Mouse (Mus musculus) left cerebral cortex, adult 2 months (tissue): ENCODE measurements around the gene Ubxn11. TPM values are rescaled to one million over a fixed set of nuclear protein-coding genes. Genes with fewer than 3 reads are reported as not detected.

Source experiments
- DNase-seq, 2 experiments: peaks; one replicate each; pipeline ENCODE4 v3.0.0; 2021 to 2022; ENCODE audit warnings: low spot score in 2 of 2, mixed read lengths in 1 of 2; ENCODE audit errors: extremely low spot score in 1 of 2
- H3K27ac ChIP-seq: fragments of 200-600 bp; 2 replicates; pipeline ENCODE4 v1.8.1; 2022
- H3K4me3 ChIP-seq: fragments of 200-600 bp; 2 replicates; pipeline ENCODE4 v1.8.1; 2022
- CTCF ChIP-seq: fragments of 200-600 bp; IDR thresholded peaks from 2 replicates; pipeline ENCODE4 v1.8.1; 2022; ENCODE audit warnings: antibody characterized with exemption, mild to moderate bottlenecking, moderate library complexity
- intact Hi-C: fragments of 180-260 bp; cut with DNase I; formaldehyde crosslinking; loops from one replicate; pipeline ENCODE4 v1.15.1; 2025
- long read RNA-seq, 2 experiments: library from polyadenylated mRNA; stranded (forward); transcript quantifications; one replicate each; pipeline ENCODE4 v2.0.0; 2021; ENCODE audit warnings: borderline mapping rate in 2 of 2
- total RNA-seq, 2 experiments: library from RNA; stranded (reverse); gene quantifications; 2 replicates each; pipeline ENCODE4 v1.2.3; 2021

Gene Ubxn11
- total RNA-seq = 10 to 100 TPM; 39.7 to 47.1 TPM
- long read RNA-seq, experiment 1, partial matches to known transcripts = 6 of 28 reads
- long read RNA-seq, experiment 1, other reads (novel, unspliced or antisense) = 18 of 28 reads
- long read RNA-seq, experiment 2, partial matches to known transcripts = 2 of 27 reads
- long read RNA-seq, experiment 2, other reads (novel, unspliced or antisense) = 20 of 27 reads

DNA sequence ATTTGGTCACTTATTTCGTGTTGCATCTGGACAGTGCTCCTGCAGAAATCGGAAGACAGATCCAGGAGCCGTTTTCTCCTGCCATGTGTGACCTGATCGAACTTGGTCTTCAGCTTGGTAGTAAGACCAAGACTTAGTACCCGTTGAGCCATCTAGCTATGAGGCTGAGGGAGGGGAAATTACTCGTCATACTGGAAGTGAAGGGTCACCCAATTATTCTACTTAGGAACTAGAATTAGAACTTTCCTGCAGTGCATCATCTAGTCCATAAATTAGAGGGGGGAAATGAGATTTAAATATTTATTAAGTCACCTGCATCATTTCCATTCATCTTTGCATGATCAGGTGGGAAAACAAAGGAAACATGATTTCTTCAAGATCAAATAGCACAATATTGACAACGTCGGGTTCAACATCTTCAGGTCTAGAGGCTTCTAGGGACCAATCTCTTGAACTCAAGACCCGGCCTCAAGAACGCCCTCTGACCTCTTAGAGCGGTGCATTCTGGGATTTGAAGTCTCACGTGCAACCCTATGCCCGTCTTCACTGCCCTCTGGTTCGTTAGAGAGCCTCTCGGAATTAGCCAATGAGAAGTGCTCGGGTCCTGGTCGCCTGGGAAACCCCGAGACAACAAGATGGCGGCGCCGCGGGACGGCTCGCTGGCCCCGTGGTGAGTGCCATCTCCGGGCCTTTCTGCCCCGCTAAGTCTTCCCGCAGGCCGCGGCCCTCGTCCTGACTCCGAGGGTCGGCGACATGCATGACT is at the start of gene Ubxn11:
TSS of gene Ubxn11 (plus strand) at position 592 of the 763 bp plus-strand sequence.
- H3K27ac ChIP-seq = peak within 1 kb of the TSS; percentile 73
- peak within 1 kb of the TSS; percentile 72 for H3K4me3 ChIP-seq
- DNase-seq = peak; percentile 87 to 88
- no peak for TF ChIP-seq CTCF
- intact Hi-C loops = no loop called here

DNA sequence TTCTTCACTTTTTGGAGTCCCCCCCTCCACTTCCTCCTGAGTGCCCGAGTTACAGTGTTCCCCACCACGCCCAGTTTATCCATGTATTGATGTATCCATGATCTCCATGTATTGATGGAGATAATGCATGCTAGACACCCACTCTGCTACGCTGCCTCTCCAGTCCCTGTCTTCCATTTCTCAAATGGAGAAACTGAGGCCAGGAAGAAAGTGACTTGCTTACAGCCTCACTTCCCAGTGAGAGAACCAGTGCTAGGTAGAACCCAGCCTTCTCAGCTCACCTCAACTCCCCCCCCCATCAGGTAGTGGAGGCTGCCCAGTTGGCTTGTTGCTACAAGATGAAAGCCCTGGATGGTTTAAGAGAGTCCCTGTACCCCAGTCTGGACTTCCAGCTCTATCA is 48.8 kb upstream of the Ubxn11 start, which contains the start of gene Zfp683:
TSS of gene Zfp683 (plus strand) at position 301 of the 400 bp plus-strand sequence.
- Histone ChIP-seq H3K4me3 (no peak within 1 kb of the TSS), H3K27ac (no peak within 1 kb of the TSS)
- TF ChIP-seq CTCF = no peak
- DNase-seq = no peak
- intact Hi-C loops = no loop called here

DNA sequence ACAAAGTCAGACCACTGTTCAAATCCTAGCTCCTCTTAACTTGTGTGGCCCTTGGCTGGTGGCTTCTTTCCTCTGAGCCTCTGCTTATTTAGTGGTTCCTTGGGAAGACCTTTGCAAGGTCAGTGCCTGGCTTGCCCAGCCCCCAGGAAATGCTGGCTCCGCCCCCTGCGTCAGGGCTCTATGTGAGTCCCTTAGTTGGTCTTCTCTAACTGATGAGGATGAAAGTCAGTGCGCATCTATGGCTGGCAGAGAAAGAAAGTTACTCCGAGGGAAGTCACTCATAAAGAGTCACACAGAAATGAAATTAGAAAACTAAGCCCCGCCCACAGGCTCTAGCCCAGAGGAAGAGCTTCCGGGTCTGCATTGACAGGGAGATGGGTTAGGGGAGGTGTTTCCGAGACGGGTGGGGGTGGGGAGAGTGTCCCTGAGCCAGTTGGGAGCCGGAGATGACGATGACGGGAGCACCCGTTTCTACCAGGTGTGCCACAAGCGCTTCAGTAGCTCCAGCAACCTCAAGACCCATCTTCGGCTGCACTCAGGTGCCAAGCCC is 44.1 kb upstream of the Ubxn11 start:
- Histone ChIP-seq H3K4me3 (no peak overlapping the region), H3K27ac (no peak overlapping the region)
- TF ChIP-seq CTCF = no peak
- DNase-seq = no peak
- intact Hi-C loops = no loop called here

DNA sequence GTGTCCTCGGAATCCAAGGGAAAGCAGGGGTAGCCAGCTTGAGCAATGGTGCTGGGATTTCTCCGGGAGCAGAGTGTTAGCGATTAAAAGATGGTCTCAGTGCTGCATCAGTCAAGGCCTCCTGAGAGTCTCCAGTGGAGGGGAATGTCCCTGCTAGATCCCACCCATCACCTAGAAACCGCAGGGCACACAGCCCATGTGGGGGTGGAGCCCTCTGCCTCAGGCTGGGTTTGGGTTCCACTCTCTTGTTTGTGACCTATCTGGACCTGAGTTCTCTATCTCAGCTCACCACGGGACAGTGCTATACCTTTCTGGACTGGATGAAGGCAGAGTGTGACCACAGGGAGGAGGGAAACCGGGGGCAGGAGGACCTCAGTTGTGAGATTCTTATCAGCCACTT is 43.5 kb upstream of the Ubxn11 start:
- intact Hi-C loops = no loop called here
- H3K27ac ChIP-seq = no peak overlapping the region
- no peak for TF ChIP-seq CTCF
- no peak overlapping the region for H3K4me3 ChIP-seq
- no peak for DNase-seq

DNA sequence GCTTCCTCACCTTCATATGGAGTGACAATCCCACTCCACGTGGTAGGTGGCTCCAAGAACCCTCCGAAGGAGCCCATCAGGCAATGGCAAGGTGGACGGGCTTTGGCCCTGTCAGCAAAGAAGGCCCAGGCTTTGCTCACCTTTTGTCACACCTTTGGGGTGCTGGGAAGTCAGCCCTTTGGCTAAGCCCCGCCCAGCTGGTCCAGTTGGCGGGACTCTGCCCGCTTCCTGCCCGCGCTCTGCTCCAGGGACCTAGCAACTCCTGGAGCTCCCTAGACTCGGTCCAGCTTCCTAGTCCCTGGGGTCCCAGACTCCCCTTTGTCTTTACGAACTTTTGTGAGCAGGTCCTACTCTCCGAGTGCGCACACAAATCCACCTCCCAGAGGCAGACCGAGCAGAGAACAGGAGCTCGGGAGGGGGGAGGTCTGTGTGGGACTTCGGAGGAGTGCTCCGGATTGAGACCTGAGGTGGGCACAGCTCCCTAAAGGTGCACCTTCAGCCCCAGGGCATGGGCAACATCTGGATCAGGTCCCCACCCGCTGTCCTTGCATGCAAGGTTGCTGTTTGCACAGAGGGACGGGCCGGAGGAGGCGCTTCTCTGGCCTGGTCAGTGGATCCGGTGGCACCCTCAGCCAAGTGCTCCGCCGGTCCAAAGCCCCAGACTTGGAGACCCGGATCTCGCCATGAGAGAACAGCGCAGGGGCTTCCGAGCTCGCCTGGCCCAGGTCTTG is 42.1 kb upstream of the Ubxn11 start, which contains the start of gene Crybg2:
TSS of gene Crybg2 (plus strand) at position 681 of the 731 bp plus-strand sequence.
- DNase-seq = no peak
- no peak within 1 kb of the TSS for H3K4me3 ChIP-seq
- no peak for TF ChIP-seq CTCF
- intact Hi-C loops = no loop called here
- no peak within 1 kb of the TSS for H3K27ac ChIP-seq

DNA sequence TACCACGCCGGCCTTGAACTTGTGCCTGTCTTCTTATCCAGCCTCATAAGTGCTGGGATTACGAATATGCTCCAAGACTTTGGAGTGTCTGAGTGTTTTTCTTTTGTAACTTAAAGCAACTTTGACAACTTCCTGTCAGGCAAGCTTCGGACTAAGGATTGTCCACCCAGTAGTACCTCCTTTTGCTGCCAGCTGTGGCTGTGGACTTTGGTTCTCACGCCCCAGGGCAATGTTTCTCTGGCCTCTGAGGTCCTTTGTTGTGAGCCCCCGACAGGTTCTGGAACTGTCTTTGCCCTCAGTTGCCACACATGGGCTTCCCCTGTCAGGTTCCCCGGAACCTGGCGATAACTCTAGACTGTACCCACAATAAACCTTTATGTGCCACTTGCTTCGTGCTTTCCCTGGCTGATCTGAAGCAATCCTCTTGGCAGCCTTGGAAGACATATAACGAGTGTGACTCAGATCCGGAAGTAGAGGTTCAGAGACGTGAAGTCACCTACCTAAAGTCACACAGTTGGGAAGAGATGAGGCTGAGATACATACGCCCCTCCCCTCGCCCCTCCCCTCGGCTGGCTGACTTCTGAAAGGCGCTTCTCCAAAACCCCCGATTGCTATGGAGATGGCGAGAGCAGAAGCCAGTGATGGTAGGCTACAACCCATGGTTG is 41.1 kb upstream of the Ubxn11 start:
- intact Hi-C loops = no loop called here
- no peak for DNase-seq

DNA sequence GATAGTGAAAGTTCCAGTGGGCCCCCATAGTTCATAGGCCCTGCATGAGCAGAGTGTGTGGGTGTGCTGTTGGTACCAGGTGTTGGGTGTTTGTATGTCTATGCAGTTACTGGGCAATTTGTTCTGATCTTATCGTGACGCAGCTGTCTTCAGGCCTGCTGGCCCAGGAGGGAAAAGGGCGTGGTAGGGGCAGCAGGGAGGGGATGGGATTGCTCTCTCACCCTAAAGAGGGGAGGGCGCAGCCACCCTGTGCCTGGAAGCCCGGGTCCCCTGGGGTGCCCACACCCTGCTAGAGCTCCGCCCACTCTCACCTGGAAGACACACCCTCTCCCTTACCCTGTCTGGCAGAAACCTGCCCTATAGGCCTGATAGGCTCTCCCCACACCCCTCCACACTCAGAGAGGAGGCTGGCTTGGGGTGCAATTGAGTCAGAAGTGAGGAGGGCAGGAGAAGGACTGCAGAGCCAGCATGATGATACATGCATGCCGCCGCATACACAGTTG is 40.4 kb upstream of the Ubxn11 start:
- no peak for TF ChIP-seq CTCF
- no peak for DNase-seq
- Histone ChIP-seq H3K4me3 (no peak overlapping the region), H3K27ac (no peak overlapping the region)
- intact Hi-C loops = no loop called here

More for the DNA sequence above, 41.1 kb upstream of the Ubxn11 start:
- TF ChIP-seq CTCF = no peak
- Histone ChIP-seq H3K27ac (no peak overlapping the region), H3K4me3 (no peak overlapping the region)

DNA sequence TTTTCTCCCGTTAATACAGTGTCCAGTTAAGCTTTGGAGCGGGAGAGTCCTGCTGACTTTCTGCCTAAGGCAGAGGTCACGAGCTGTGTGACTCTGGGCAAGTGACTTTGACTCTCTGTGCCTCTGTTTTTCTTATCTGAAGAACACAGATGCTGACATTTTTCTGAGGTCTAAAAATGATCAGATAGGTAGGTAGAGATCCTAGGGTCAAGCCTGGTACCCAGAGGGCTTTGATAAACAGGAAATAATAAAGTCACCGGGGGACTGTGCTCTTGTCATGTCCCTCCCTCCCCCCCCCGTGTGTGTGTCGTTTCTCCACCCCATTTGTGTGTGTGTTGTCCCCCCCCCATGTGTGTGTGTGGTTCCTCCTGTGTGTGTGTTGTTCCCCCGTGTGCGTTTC is 39.8 kb upstream of the Ubxn11 start:
- DNase-seq = no peak

DNA sequence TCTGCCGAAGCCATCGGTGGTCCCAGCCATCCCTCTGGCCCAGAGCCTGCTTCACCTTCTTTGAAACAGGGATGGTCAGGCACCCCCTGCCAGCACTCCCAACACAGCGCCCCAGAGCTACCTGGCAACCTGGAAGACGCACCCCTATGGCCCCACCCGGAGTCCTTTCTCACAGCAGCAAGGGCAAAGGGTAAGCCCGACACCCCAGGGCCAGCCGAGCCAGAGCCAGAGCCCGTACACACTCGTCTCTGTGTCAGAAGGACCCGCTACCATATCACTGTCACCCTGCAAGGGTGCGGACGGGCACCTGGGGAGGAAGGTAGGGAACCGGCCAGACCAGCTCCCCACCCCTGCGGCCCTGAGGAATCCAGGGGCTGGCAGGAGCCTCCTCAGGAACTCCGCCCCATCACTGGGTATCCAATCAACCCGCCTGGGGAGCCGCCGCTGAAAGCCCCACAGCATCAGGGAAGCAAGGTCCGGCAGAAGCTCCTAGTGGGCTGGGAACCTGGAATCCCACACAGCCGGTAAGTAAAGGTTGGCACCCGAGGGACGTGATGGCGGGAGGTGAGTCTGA is 36.9 kb upstream of the Ubxn11 start:
- intact Hi-C loops = no loop called here
- no peak for DNase-seq
- no peak for TF ChIP-seq CTCF

More for the DNA sequence above, 39.8 kb upstream of the Ubxn11 start:
- intact Hi-C loops = no loop called here
- TF ChIP-seq CTCF = no peak
- H3K4me3 ChIP-seq = no peak overlapping the region
- H3K27ac ChIP-seq = no peak overlapping the region

DNA sequence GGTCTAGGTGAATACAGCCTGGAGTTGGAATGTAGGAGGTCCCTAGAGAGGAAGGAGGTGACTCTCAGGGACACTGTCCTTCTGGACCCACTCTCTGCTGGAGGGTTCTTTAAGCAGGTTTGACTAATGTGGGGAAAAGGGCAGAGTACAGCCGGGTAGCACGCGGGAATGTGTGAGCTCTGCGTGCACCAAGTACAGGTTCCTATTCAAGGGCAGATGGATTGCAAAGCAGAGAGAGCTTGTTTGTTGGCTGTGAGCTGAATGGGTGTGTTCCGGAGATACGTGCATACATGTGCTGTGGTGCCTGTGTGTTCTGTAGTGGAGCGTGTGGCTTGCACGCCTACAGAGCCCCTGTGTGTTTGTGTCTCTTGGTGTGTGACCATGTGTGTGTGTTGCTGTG is 35.0 kb upstream of the Ubxn11 start:
- DNase-seq = no peak
- no peak for TF ChIP-seq CTCF
- intact Hi-C loops = no loop called here
- Histone ChIP-seq H3K27ac (no peak overlapping the region), H3K4me3 (no peak overlapping the region)

More for the DNA sequence above, 36.9 kb upstream of the Ubxn11 start:
- Histone ChIP-seq H3K4me3 (no peak overlapping the region), H3K27ac (no peak overlapping the region)
